Mouse (Mus musculus): ENCODE measurements around the gene Psmd12. TPM values are rescaled to one million over a fixed set of nuclear protein-coding genes. Genes with fewer than 3 reads are reported as not detected.

Psmd12 gene
- polyA plus RNA-seq, 1 experiment, result 61.0 TPM

Other genes with a start within 250 kb of the Psmd12 start
- gene Pitpnc1, start 8.8 kb upstream of the Psmd12 start, polyA plus RNA-seq (2012; rRNA removed), result 25.3 and 26.6 TPM in 2 replicates
- 16.3 and 16.6 TPM in 2 replicates for gene Helz, start 68.4 kb downstream of the Psmd12 start, polyA plus RNA-seq (2012; rRNA removed)
- gene Cacng1, start 237.0 kb downstream of the Psmd12 start, polyA plus RNA-seq (2012; rRNA removed), result 0.25 and 0.36 TPM in 2 replicates